Mouse (Mus musculus) neural tube, embryonic 11.5 days (tissue): ENCODE measurements around the gene Stk11. TPM values are rescaled to one million over a fixed set of nuclear protein-coding genes. Genes with fewer than 3 reads are reported as not detected.
A peak's percentile ranks its signal among the peaks of the same experiment; 100 is the strongest.

Experiments
- ATAC-seq: fragments of 200-750 bp; cut with Nextera tagmentation; 2 replicates; pipeline ENCODE4 v1.8.0; 2017; ENCODE audit warnings: moderate number of reproducible peaks, mild to moderate bottlenecking, moderate TSS enrichment, moderate library complexity; ENCODE audit not compliant: insufficient read depth, low FRiP score, low TSS enrichment
- DNase-seq: peaks from one replicate; pipeline ENCODE4 v3.0.0-alpha.2; 2015; ENCODE audit warnings: low spot score
- H3K27ac ChIP-seq: fragments of 300-500 bp; sonication (generic); 2 replicates; pipeline ENCODE4 v1.5.1; 2014; ENCODE audit warnings: low read depth, mild to moderate bottlenecking, low read length
- H3K27me3 ChIP-seq: fragments of 300-500 bp; sonication (generic); 2 replicates; pipeline ENCODE4 v1.6.1; 2014; ENCODE audit warnings: mild to moderate bottlenecking, low read length, mixed read lengths; ENCODE audit not compliant: control insufficient read depth, insufficient read depth
- H3K36me3 ChIP-seq: fragments of 300-500 bp; sonication (generic); 2 replicates; pipeline ENCODE4 v1.6.1; 2014; ENCODE audit warnings: mild to moderate bottlenecking, low read length, moderate library complexity, mixed read lengths; ENCODE audit not compliant: control insufficient read depth, insufficient read depth
- H3K4me1 ChIP-seq: fragments of 300-500 bp; sonication (generic); 2 replicates; pipeline ENCODE4 v1.6.1; 2014; ENCODE audit warnings: low read length, mixed read lengths; ENCODE audit not compliant: control insufficient read depth, insufficient read depth
- H3K4me2 ChIP-seq: fragments of 300-500 bp; sonication (generic); 2 replicates; pipeline ENCODE4 v1.6.1; 2014; ENCODE audit warnings: low read depth, mild to moderate bottlenecking, moderate library complexity
- H3K4me3 ChIP-seq: fragments of 300-500 bp; sonication (generic); 2 replicates; pipeline ENCODE4 v1.5.1; 2014; ENCODE audit warnings: low read depth, low read length
- H3K9ac ChIP-seq: fragments of 300-500 bp; sonication (generic); 2 replicates; pipeline ENCODE4 v1.6.1; 2014; ENCODE audit warnings: mild to moderate bottlenecking, low read length
- H3K9me3 ChIP-seq: fragments of 300-500 bp; sonication (generic); 2 replicates; pipeline ENCODE4 v1.6.1; 2016; ENCODE audit warnings: low read length; ENCODE audit not compliant: control insufficient read depth
- WGBS: fragments of 180-500 bp; shearing (Covaris S2); extraction: QIAGEN DNeasy Blood & Tissue Kit; methylation state at CpG from one replicate; pipeline ENCODE4 v1.1.7; 2014; 5-methylcytosine and 5-hydroxymethylcytosine counted together
- polyA plus RNA-seq: library from polyadenylated mRNA; unstranded; fragments of >200 nt; fragmentation: Nextera tagmentation; extraction: Ambion mirVana; gene quantifications from 2 replicates; pipeline ENCODE4 v1.2.1, GENCODE M21; 2014

The Stk11 gene
- polyA plus RNA-seq, 1 experiment from 2014 or later, result 23.5 TPM

- WGBS, result 80% methylated on average over 2 of the region's 2 CpGs
- H3K9ac ChIP-seq, result no peak overlapping the region; the same call in 1 of the 2 replicates
- ATAC-seq, result 0 out of 2 replicates have a peak, but pooled peaks have one; percentile 13
Observed at GRCm38 (mm10) chr10:80103032-80103431, 12.6 kb upstream of the Stk11 start.

DNA sequence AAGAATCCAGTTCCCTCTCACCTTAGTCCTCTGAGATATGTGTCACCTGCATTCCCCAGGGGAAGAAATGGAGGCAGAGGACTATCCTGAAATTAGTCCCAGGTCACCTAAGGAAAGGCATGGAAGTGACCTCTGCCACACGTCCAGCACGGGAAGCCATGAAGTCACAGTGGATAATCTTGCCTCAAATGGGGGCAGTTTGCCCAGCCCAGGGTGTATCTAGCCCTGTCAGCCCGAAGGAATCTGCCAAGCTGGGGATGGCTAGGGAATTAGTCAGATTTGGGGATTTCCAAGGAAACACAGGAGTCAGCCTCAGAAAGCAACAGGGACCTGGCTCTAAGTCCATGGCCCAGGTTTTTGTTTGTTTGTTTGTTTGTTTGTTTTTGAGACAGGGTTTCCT lies 11.4 kb upstream of the Stk11 start:
- DNase-seq (no peak), ATAC-seq (no peak)

More at GRCm38 (mm10) chr10:80103032-80103431, 12.6 kb upstream of the Stk11 start:
- H3K4me3 ChIP-seq, result no peak overlapping the region
- no peak for DNase-seq
- H3K36me3 ChIP-seq, result no peaks in the 10 kb centered on the region
- peaks cover 8% of the 10 kb centered on the region for H3K4me1 ChIP-seq
- no peaks in the 10 kb centered on the region for H3K27me3 ChIP-seq
- H3K4me2 ChIP-seq, result no peak overlapping the region
- no peaks in the 10 kb centered on the region for H3K9me3 ChIP-seq
- no peak overlapping the region for H3K27ac ChIP-seq

GRCm38 (mm10) chr10:80105460-80105859 lies 10.1 kb upstream of the Stk11 start, which contains the start of gene Sbno2:
TSS of gene Sbno2 (minus strand) at chr10:80105571.
- Histone ChIP-seq H3K27me3 (no peaks in the 10 kb centered on the region), H3K4me3 (no peak within 1 kb of the TSS), H3K27ac (no peak within 1 kb of the TSS), H3K9me3 (no peaks in the 10 kb centered on the region), H3K36me3 (no peaks in the 10 kb centered on the region), H3K9ac (no peak within 1 kb of the TSS), H3K4me2 (no peak within 1 kb of the TSS), H3K4me1 (peaks cover 8% of the 10 kb centered on the region)
- WGBS, result 69% methylated on average over 5 of the region's 5 CpGs
- ATAC-seq (no peak), DNase-seq (no peak)

More for the DNA sequence above, 11.4 kb upstream of the Stk11 start:
- Histone ChIP-seq H3K9ac (no peak overlapping the region), H3K36me3 (no peaks in the 10 kb centered on the region), H3K27ac (no peak overlapping the region), H3K27me3 (no peaks in the 10 kb centered on the region), H3K4me2 (no peak overlapping the region), H3K4me3 (no peak overlapping the region), H3K4me1 (peaks cover 8% of the 10 kb centered on the region), H3K9me3 (no peaks in the 10 kb centered on the region)
- 88% methylated on average over 3 of the region's 3 CpGs for WGBS

GRCm38 (mm10) chr10:80105926-80106325 lies 9.7 kb upstream of the Stk11 start:
- Histone ChIP-seq H3K27me3 (no peaks in the 10 kb centered on the region), H3K27ac (no peak overlapping the region), H3K4me3 (no peak overlapping the region), H3K36me3 (no peaks in the 10 kb centered on the region), H3K9ac (no peak overlapping the region), H3K9me3 (no peaks in the 10 kb centered on the region), H3K4me1 (peaks cover 7% of the 10 kb centered on the region), H3K4me2 (no peak overlapping the region)
- ATAC-seq, result no peak
- 70% methylated on average over 5 of the region's 5 CpGs for WGBS
- no peak for DNase-seq

GRCm38 (mm10) chr10:80107678-80108077 lies 7.9 kb upstream of the Stk11 start:
- ATAC-seq, result no peak
- no peaks in the 10 kb centered on the region for H3K36me3 ChIP-seq
- WGBS, result 63% methylated on average over 6 of the region's 6 CpGs

GRCm38 (mm10) chr10:80114341-80115284 lies 990 bp upstream of the Stk11 start:
- H3K4me1 ChIP-seq, result peaks cover 26% of the 10 kb centered on the region
- DNase-seq (peak; percentile 92), ATAC-seq (peak; percentile 51)
- 3% methylated on average over 27 of the region's 27 CpGs for WGBS
- peak overlapping the region; percentile 58 for H3K4me2 ChIP-seq
- H3K9me3 ChIP-seq, result no peaks in the 10 kb centered on the region
- H3K27ac ChIP-seq, result 0 out of 2 replicates have a peak overlapping the region, but pooled peaks have one; percentile 53
- no peaks in the 10 kb centered on the region for H3K36me3 ChIP-seq
- H3K4me3 ChIP-seq, result peak overlapping the region; percentile 95
- no peaks in the 10 kb centered on the region for H3K27me3 ChIP-seq
- peak overlapping the region; percentile 48 for H3K9ac ChIP-seq

More at GRCm38 (mm10) chr10:80107678-80108077, 7.9 kb upstream of the Stk11 start:
- Histone ChIP-seq H3K4me2 (no peak overlapping the region), H3K4me3 (no peak overlapping the region), H3K9ac (no peak overlapping the region), H3K27ac (no peak overlapping the region), H3K9me3 (no peaks in the 10 kb centered on the region), H3K4me1 (no peaks in the 10 kb centered on the region), H3K27me3 (no peaks in the 10 kb centered on the region)
- no peak for DNase-seq

DNA sequence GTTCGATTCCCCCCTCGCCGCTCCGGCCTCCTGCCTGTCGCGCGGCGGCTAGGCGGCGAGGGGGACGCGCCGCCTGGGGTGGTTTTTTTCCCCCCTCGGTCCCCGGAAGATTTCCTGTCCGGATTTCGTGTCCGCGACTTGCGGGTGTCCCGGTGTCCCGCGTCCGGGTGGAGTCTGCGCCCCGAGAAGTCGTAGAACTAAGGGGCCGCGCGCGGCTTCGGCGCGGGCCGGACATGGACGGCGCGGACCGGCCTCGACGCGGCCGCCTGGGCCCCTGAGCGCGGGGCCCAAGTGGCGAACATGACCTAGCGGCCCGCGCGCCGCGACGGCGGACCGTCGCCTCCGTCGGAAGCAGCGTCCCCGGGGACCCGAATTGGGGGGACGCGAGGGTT lies 337 bp downstream of the Stk11 start:
- DNase-seq (no peak), ATAC-seq (no peak)
- Histone ChIP-seq H3K36me3 (no peaks in the 10 kb centered on the region; the same call in 1 of the 2 replicates), H3K27me3 (no peaks in the 10 kb centered on the region), H3K27ac (0 out of 2 replicates have a peak overlapping the region, but pooled peaks have one; percentile 5), H3K9me3 (no peaks in the 10 kb centered on the region), H3K4me1 (peaks cover 26% of the 10 kb centered on the region), H3K4me2 (peak overlapping the region; percentile 94), H3K9ac (peak overlapping the region; percentile 85), H3K4me3 (peak overlapping the region; percentile 95)
- WGBS, result under 1% methylated on average over 63 of the region's 63 CpGs

DNA sequence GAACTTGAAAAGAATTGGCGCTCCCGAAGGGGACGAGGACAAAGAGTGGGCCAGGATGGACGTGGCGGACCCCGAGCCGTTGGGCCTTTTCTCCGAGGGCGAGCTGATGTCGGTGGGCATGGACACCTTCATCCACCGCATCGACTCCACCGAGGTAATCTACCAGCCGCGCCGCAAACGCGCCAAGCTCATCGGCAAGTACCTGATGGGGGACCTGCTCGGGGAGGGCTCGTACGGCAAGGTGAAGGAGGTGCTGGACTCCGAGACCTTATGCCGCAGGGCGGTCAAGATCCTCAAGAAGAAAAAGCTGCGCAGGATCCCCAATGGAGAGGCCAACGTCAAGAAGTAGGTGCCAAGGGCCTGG lies 942 bp downstream of the Stk11 start:
- no peaks in the 10 kb centered on the region for H3K9me3 ChIP-seq
- peak overlapping the region; percentile 95 for H3K4me3 ChIP-seq
- WGBS, result under 1% methylated on average over 27 of the region's 27 CpGs
- peak; percentile 45 for DNase-seq
- peak overlapping the region; percentile 94 for H3K4me2 ChIP-seq
- peaks cover 1% of the 10 kb centered on the region for H3K36me3 ChIP-seq
- peak overlapping the region; percentile 27; the same call in 1 of the 2 replicates for H3K27ac ChIP-seq
- no peak for ATAC-seq
- H3K4me1 ChIP-seq, result peaks cover 26% of the 10 kb centered on the region
- H3K9ac ChIP-seq, result peak overlapping the region; percentile 85
- H3K27me3 ChIP-seq, result no peaks in the 10 kb centered on the region
